Mouse (Mus musculus) testis, adult 2 months (tissue): ENCODE measurements around the gene Ptrh2. TPM values are rescaled to one million over a fixed set of nuclear protein-coding genes. Genes with fewer than 3 reads are reported as not detected.

Source experiments
- H3K27ac ChIP-seq: fragments of 200-500 bp; 2 replicates; pipeline ENCODE4 v1.5.1; 2012; ENCODE audit warnings: low read depth, low read length; ENCODE audit not compliant: control insufficient read depth, insufficient read depth
- H3K27me3 ChIP-seq: fragments of 200-500 bp; 2 replicates; pipeline ENCODE4 v1.6.1; 2012; ENCODE audit warnings: mild to moderate bottlenecking, low read length, moderate library complexity; ENCODE audit not compliant: control insufficient read depth, insufficient read depth
- H3K36me3 ChIP-seq: fragments of 200-500 bp; 2 replicates; pipeline ENCODE4 v1.6.1; 2012; ENCODE audit warnings: mild to moderate bottlenecking, low read length; ENCODE audit not compliant: control insufficient read depth, insufficient read depth
- H3K4me1 ChIP-seq: fragments of 200-500 bp; 2 replicates; pipeline ENCODE4 v1.6.1; 2012; ENCODE audit warnings: low read length; ENCODE audit not compliant: control insufficient read depth, insufficient read depth
- H3K4me3 ChIP-seq: fragments of 200-500 bp; 2 replicates; pipeline ENCODE4 v1.5.1; 2012; ENCODE audit warnings: low read depth, mild to moderate bottlenecking, low read length, moderate library complexity, mixed read lengths; ENCODE audit not compliant: control insufficient read depth
- CTCF ChIP-seq: fragments of 200-500 bp; IDR thresholded peaks from 2 replicates; pipeline ENCODE4 v1.5.1; 2012; ENCODE audit warnings: low read depth, mild to moderate bottlenecking, inconsistent platforms, low read length, moderate library complexity; ENCODE audit not compliant: control insufficient read depth, insufficient read depth, insufficient replicate concordance
- POLR2A ChIP-seq: fragments of 200-500 bp; IDR thresholded peaks from 2 replicates; pipeline ENCODE4 v1.6.1; 2012; ENCODE audit warnings: low read depth, mild to moderate bottlenecking, inconsistent platforms, low read length, moderate library complexity; ENCODE audit not compliant: control insufficient read depth
- polyA plus RNA-seq: library from polyadenylated mRNA; depleted of rRNA; stranded (reverse); fragments of >200 nt; gene quantifications from 2 replicates; pipeline ENCODE4 v1.2.3, GENCODE M21; 2012; rRNA removed

Ptrh2 gene
- 3.1 and 3.4 TPM in 2 replicates for polyA plus RNA-seq

- Histone ChIP-seq H3K4me1 (peaks cover 3% of the 10 kb centered on the region; the same call in 1 of the 2 replicates), H3K36me3 (no peaks in the 10 kb centered on the region), H3K27me3 (no peaks in the 10 kb centered on the region), H3K4me3 (peak within 1 kb of the TSS; percentile 96), H3K27ac (peak within 1 kb of the TSS; percentile 88)
- peak; percentile 56; the same call in 1 of the 2 replicates for TF ChIP-seq POLR2A
- no peak for TF ChIP-seq CTCF
Observed at GRCm38 (mm10) chr11:86683395-86684125, at the start of gene Ptrh2, which contains the start of gene Vmp1. Gene Ptrh2, plus strand, starts transcription at chr11:86683985. Gene Vmp1, minus strand, starts transcription at chr11:86683836.

GRCm38 (mm10) chr11:86634396-86634795 lies 49.4 kb upstream of the Ptrh2 start:
- H3K4me1 ChIP-seq, result no peaks in the 10 kb centered on the region

GRCm38 (mm10) chr11:86637697-86638096 lies 46.1 kb upstream of the Ptrh2 start:
- H3K36me3 ChIP-seq, result no peaks in the 10 kb centered on the region
- TF ChIP-seq CTCF (no peak), POLR2A (no peak)
- H3K27ac ChIP-seq, result no peak overlapping the region
- H3K27me3 ChIP-seq, result no peaks in the 10 kb centered on the region
- no peaks in the 10 kb centered on the region for H3K4me1 ChIP-seq
- no peak overlapping the region for H3K4me3 ChIP-seq

More at GRCm38 (mm10) chr11:86634396-86634795, 49.4 kb upstream of the Ptrh2 start:
- Histone ChIP-seq H3K4me3 (no peak overlapping the region), H3K36me3 (no peaks in the 10 kb centered on the region), H3K27ac (peak overlapping the region; percentile 62), H3K27me3 (no peaks in the 10 kb centered on the region)
- no peak for TF ChIP-seq CTCF
- no peak for TF ChIP-seq POLR2A

GRCm38 (mm10) chr11:86641714-86642113 lies 42.1 kb upstream of the Ptrh2 start:
- H3K27ac ChIP-seq, result no peak overlapping the region
- no peak overlapping the region for H3K4me3 ChIP-seq
- TF ChIP-seq POLR2A (no peak), CTCF (no peak)
- H3K36me3 ChIP-seq, result no peaks in the 10 kb centered on the region
- no peaks in the 10 kb centered on the region for H3K27me3 ChIP-seq
- no peaks in the 10 kb centered on the region for H3K4me1 ChIP-seq

GRCm38 (mm10) chr11:86644553-86644952 lies 39.2 kb upstream of the Ptrh2 start:
- no peak overlapping the region for H3K27ac ChIP-seq
- TF ChIP-seq POLR2A, result no peak
- TF ChIP-seq CTCF, result no peak
- no peaks in the 10 kb centered on the region for H3K36me3 ChIP-seq
- no peak overlapping the region for H3K4me3 ChIP-seq
- no peaks in the 10 kb centered on the region for H3K4me1 ChIP-seq
- H3K27me3 ChIP-seq, result no peaks in the 10 kb centered on the region

GRCm38 (mm10) chr11:86646136-86646834 lies 37.5 kb upstream of the Ptrh2 start:
- no peaks in the 10 kb centered on the region for H3K4me1 ChIP-seq
- H3K36me3 ChIP-seq, result no peaks in the 10 kb centered on the region
- H3K4me3 ChIP-seq, result no peak overlapping the region
- no peaks in the 10 kb centered on the region for H3K27me3 ChIP-seq
- H3K27ac ChIP-seq, result no peak overlapping the region
- TF ChIP-seq POLR2A (no peak), CTCF (no peak)

GRCm38 (mm10) chr11:86646885-86647459 lies 36.8 kb upstream of the Ptrh2 start:
- Histone ChIP-seq H3K27me3 (no peaks in the 10 kb centered on the region), H3K4me1 (no peaks in the 10 kb centered on the region), H3K27ac (no peak overlapping the region), H3K36me3 (no peaks in the 10 kb centered on the region), H3K4me3 (no peak overlapping the region)
- TF ChIP-seq CTCF, result no peak
- no peak for TF ChIP-seq POLR2A
